Mouse (Mus musculus): ENCODE data around the gene Hectd4. TPM values are rescaled to one million over a fixed set of nuclear protein-coding genes. Genes with fewer than 3 reads are reported as not detected.

The Hectd4 gene
- polyA plus RNA-seq, 1 experiment from 2014 or later = 18.1 TPM

DNA sequence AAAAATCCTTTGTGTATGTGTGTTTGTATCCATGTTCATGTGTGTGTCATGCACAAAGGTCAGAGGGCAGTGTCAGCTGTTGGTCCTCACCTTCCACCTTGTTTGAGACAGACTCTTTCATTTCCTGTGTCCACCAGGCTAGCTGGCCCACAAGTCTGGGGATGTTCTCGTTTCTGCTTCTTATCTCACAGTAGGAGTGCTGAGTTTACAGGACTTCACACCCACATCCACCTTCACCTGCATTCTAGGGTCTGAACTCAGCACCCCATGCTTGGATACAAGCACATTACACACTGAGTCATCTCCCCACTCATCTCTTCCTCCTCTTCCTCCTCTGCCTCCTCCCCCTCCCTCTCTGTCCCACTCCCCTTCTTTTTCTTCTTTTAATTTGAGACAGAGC is 22.2 kb downstream of the Hectd4 start:
- Histone ChIP-seq H3K9me3 (no peaks in the 10 kb centered on the region), H3K9ac (replicated peaks) (no peak overlapping the region), H3K4me3 (no peak overlapping the region), H3K36me3 (no peaks in the 10 kb centered on the region), H3K27me3 (no peaks in the 10 kb centered on the region), H3K4me1 (peaks cover 17% of the 10 kb centered on the region), H3K4me2 (replicated peaks) (no peak overlapping the region), H3K27ac (replicated peaks) (no peak overlapping the region)
- no peak for ATAC-seq (replicated peaks)
- 70% methylated on average over 1 of the region's 1 CpGs for WGBS

DNA sequence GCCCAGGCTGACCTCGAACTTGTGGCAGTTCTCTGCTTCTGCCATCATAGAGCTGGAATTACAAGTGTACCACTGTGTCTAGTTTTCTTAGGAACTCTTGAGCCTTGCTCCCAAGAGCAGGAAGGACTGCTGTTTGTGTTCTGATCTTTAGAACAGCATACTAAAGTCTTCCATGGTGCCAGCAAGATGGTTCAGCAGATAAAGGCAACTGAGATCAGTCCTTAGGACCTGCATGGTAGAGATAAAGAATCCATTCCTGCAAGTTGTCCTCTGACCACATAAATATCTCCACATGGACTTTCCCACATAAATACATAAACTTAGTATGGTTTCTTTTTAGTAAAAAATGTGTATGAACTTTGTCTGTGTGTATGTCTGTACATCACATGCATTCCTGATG is 22.7 kb downstream of the Hectd4 start:
- WGBS = 97% methylated on average over 1 of the region's 1 CpGs
- Histone ChIP-seq H3K4me1 (peaks cover 17% of the 10 kb centered on the region), H3K27me3 (no peaks in the 10 kb centered on the region), H3K9ac (replicated peaks) (no peak overlapping the region), H3K4me2 (replicated peaks) (no peak overlapping the region), H3K9me3 (no peaks in the 10 kb centered on the region), H3K36me3 (no peaks in the 10 kb centered on the region), H3K27ac (replicated peaks) (no peak overlapping the region), H3K4me3 (no peak overlapping the region)
- ATAC-seq (replicated peaks) = no peak

DNA sequence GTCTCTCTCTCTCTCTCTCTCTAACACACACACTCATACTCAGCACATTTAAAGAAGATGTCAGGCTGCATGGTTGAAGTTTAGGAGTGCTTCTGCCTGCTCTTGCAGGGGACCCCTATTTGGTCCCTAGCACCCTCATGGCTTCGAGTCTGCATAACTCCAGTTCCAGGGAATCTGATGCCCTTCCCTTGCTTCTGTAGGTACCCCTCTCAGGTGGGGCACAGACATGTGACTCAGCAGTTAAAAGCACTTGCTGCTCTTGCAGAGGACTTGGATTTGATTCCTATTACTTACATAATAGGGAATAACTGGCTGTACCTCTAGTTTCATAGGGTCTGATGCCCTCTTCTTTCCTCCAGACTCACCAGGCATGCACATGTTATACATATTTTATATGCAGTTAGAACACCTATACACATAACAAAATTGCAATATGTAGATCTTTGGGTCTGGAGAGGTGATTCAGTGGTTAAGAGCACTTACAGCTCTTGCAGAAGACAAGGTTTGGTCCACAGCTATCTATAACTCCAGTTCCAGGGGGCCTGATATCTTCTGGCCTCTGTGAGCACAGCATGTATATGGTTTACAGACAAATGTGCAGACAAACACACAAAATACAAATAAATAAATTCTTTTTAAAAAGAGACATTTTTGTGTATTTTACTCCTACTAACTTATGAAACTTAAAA is 23.8 kb downstream of the Hectd4 start:
- ATAC-seq (replicated peaks) = no peak
- no peaks in the 10 kb centered on the region for H3K36me3 ChIP-seq
- peaks cover 14% of the 10 kb centered on the region for H3K4me1 ChIP-seq
- H3K4me2 ChIP-seq (replicated peaks) = no peak overlapping the region
- H3K9me3 ChIP-seq = no peaks in the 10 kb centered on the region
- H3K4me3 ChIP-seq = no peak overlapping the region
- H3K27ac ChIP-seq (replicated peaks) = no peak overlapping the region
- H3K27me3 ChIP-seq = no peaks in the 10 kb centered on the region
- 90% methylated on average over 1 of the region's 1 CpGs for WGBS
- no peak overlapping the region for H3K9ac ChIP-seq (replicated peaks)

DNA sequence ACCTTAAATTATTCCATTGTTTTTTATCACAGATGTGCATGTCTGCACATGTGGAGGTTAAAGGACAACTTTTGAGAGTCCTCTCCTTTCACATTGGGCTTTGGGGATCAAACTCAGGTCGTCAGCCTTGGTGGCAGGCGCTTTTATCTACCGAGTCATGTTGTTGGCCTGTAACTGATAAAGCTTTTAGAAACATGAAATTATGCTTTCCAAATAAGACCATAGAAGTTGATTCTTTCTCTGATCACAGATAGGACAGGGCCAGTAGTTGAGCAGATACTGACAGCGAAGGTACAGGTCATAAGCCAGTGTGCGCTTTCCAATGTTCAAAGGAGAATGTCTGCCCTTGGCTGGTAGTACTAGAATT is 24.3 kb downstream of the Hectd4 start:
- H3K27ac ChIP-seq (replicated peaks) = no peak overlapping the region
- no peak overlapping the region for H3K4me3 ChIP-seq
- peaks cover 11% of the 10 kb centered on the region; the same call in 1 of the 2 replicates for H3K4me1 ChIP-seq
- H3K9ac ChIP-seq (replicated peaks) = no peak overlapping the region
- H3K27me3 ChIP-seq = no peaks in the 10 kb centered on the region
- no peaks in the 10 kb centered on the region for H3K9me3 ChIP-seq
- ATAC-seq (replicated peaks) = no peak
- H3K36me3 ChIP-seq = no peaks in the 10 kb centered on the region
- no peak overlapping the region for H3K4me2 ChIP-seq (replicated peaks)
- WGBS = 96% methylated on average over 5 of the region's 5 CpGs

DNA sequence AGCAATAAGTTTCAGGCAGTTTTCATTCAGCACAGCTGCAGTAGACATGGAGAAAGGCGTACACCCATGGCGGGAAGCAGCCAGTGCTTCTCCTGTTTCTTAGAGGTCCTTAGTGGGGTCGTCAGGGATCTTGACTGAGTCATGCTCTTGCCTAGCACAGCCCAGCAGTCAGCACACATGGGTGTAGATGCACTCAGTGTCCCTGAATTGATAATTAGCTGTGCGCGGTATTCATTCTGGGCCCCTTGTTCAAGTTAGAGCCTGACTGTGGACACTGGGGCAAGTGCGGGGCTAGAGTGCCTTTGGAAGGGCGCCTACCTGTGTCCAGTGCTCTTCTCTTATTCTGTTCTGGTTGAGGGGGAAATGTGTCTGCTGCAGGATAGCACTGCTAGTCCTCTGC is 25.2 kb downstream of the Hectd4 start:
- no peak overlapping the region for H3K4me3 ChIP-seq
- no peaks in the 10 kb centered on the region for H3K9me3 ChIP-seq
- no peak overlapping the region for H3K27ac ChIP-seq (replicated peaks)
- H3K27me3 ChIP-seq = no peaks in the 10 kb centered on the region
- H3K9ac ChIP-seq (replicated peaks) = no peak overlapping the region
- no peaks in the 10 kb centered on the region for H3K36me3 ChIP-seq
- no peak overlapping the region for H3K4me2 ChIP-seq (replicated peaks)
- 87% methylated on average over 7 of the region's 7 CpGs for WGBS
- ATAC-seq (replicated peaks) = no peak
- H3K4me1 ChIP-seq = peaks cover 5% of the 10 kb centered on the region; the same call in 1 of the 2 replicates

DNA sequence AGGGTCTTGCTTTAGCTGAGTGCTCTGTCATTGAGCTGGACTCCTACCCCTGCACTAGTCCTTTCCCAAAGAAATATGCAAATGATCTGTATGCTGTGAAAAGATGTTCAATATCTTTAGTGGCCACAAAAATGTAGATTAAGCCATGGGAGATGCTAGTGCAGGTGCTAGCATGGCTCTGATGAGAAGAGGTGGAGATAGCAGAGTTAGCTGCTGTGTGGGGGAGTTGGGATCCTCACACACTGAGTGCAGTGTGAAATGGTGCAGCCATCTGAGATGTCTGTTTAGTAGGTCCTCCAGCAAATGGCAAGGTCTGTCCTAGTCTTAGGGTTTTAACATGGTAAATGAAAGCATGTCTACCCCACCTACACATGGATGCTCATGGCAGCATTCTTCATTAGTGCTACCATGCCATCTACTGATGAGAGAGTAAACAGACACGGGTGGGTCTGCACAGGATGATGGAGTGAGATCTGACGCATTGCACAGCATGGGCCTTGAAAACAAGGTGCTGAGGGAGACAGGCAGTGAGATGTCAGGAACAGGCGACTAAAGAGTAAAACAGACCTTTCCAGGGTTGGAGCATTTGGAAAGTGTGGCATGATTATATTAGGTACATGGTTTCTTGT is 28.9 kb downstream of the Hectd4 start:
- no peak overlapping the region for H3K4me3 ChIP-seq
- peaks cover 5% of the 10 kb centered on the region; the same call in 1 of the 2 replicates for H3K4me1 ChIP-seq
- H3K27me3 ChIP-seq = no peaks in the 10 kb centered on the region
- no peak for ATAC-seq (replicated peaks)
- H3K36me3 ChIP-seq = peaks cover 1% of the 10 kb centered on the region; the same call in 1 of the 2 replicates
- H3K9ac ChIP-seq (replicated peaks) = no peak overlapping the region
- H3K4me2 ChIP-seq (replicated peaks) = no peak overlapping the region
- H3K27ac ChIP-seq (replicated peaks) = no peak overlapping the region
- no peaks in the 10 kb centered on the region for H3K9me3 ChIP-seq
- WGBS = 80% methylated on average over 3 of the region's 3 CpGs

DNA sequence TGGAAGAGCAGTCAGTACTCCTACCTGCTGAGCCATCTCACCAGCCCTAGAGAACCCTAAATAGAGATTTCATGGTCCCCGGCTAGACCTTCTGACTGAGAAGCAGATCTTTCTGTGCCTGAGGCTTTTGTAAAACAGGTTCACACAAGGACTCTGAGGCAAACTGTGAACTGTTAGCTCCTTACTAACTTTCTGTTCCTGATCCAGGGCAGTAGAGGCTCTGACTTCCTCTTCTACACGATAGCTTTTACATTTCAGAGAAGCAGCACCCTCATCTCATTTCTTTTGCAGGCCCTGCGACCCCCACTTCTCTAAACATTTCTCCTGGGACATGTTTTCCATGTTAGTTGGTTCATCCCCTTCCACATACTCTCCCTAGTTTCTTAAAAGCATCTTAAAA is 29.7 kb downstream of the Hectd4 start:
- no peak overlapping the region for H3K9ac ChIP-seq (replicated peaks)
- no peaks in the 10 kb centered on the region for H3K9me3 ChIP-seq
- H3K4me1 ChIP-seq = peaks cover 5% of the 10 kb centered on the region; the same call in 1 of the 2 replicates
- H3K4me3 ChIP-seq = no peak overlapping the region
- H3K36me3 ChIP-seq = peaks cover 9% of the 10 kb centered on the region
- ATAC-seq (replicated peaks) = no peak
- H3K27me3 ChIP-seq = no peaks in the 10 kb centered on the region
- 88% methylated on average over 3 of the region's 3 CpGs for whole genome bisulfite sequencing
- H3K27ac ChIP-seq (replicated peaks) = no peak overlapping the region
- H3K4me2 ChIP-seq (replicated peaks) = no peak overlapping the region

DNA sequence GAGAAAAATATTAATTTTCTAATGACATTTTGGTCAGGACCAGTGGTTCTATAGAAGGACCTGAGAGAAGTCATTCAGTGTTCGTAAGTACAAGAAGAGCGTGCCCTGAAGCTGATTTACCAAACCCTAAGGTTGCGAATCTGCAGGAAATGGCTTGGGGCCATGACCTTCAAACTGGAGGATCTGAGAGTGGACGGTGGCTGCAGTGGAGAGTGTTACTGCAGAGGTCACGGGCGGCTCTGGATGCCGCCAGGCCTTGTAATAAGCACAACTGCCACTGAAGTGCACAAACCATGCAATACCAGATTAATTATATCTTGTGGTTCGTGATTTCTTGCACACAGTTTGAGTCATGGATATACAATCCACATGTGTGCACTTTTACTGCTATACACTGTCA is 31.8 kb downstream of the Hectd4 start:
- Histone ChIP-seq H3K4me1 (no peaks in the 10 kb centered on the region), H3K27ac (replicated peaks) (no peak overlapping the region), H3K36me3 (peaks cover 21% of the 10 kb centered on the region), H3K4me3 (no peak overlapping the region), H3K9me3 (no peaks in the 10 kb centered on the region), H3K27me3 (no peaks in the 10 kb centered on the region), H3K9ac (replicated peaks) (no peak overlapping the region), H3K4me2 (replicated peaks) (no peak overlapping the region)
- 90% methylated on average over 8 of the region's 8 CpGs for WGBS
- ATAC-seq (replicated peaks) = no peak

DNA sequence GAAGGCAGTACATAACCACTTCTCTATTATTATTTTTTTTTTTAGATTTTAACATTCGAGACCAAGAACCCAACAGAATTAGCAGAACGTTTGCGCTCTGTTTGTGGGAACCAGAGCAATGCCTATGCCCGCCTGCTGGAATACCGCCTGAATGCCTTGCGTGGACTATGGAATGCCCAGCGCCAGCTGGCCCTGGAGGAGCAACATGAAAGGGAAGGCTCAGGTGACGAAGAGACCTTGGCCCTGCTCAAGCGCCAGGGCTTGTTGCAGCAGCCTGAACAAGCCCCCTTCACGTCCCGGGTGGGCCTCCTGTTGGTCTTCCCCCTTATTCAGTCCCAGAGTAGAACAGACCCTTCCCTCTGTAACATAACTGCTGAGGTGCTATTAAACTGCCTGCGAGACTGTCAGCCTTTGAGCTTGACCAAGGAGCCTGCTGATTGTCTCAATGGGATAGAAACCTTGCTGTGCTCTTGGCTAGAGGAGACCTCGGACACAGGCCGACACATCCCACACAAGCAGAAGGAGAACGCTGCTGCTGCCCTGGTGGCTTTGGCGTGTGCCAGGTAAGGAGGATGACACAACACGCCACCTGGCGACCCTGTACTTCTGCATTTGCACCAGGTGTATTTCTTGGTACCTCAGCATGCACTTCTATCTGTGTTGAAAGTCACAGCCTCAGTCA is 33.9 kb downstream of the Hectd4 start:
- no peaks in the 10 kb centered on the region for H3K9me3 ChIP-seq
- no peaks in the 10 kb centered on the region for H3K4me1 ChIP-seq
- peaks cover 27% of the 10 kb centered on the region for H3K36me3 ChIP-seq
- no peak for ATAC-seq (replicated peaks)
- H3K4me3 ChIP-seq = no peak overlapping the region
- no peak overlapping the region for H3K9ac ChIP-seq (replicated peaks)
- H3K27me3 ChIP-seq = no peaks in the 10 kb centered on the region
- no peak overlapping the region for H3K4me2 ChIP-seq (replicated peaks)
- no peak overlapping the region for H3K27ac ChIP-seq (replicated peaks)
- WGBS = 89% methylated on average over 18 of the region's 18 CpGs

DNA sequence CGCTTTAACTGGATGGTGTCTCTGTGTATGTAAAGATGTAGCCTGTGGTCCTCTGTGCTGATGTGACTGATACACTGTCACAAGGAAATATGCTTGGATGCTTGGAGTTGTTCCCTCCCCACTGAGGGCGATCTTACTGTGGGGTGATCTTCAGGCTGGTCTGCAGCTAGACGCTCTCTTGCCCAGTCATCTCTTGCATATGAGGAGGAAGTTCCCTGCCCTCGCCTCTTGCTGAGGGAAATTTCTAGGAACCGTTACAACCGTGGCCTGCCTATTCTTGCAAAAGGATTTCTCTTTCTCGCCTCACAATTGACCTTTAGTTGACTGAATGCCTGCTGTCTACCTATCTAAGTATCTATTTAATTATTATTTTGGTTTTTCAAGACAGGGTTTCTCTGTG is 35.0 kb downstream of the Hectd4 start:
- WGBS = 87% methylated on average over 7 of the region's 7 CpGs
- H3K27me3 ChIP-seq = no peaks in the 10 kb centered on the region
- no peak for ATAC-seq (replicated peaks)

DNA sequence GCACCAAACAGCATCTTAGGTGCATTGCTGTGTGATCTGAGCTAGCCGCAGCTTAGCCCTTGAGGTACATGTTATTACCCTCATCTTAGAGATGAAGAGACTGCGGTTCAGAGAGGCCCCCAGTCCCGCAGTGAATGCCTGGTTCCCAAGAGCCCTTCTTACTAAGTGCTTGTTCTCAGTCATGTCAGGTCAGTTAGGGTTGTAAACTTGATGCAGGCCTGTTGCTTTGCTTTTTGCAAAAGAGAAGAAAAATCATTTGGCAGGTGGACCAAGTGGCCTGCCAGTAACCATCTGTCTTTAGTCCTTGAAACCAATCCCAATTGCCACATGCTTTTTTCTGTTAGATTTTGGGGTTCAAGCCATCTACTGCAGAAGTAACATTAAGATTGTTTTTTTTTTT is 41.8 kb downstream of the Hectd4 start:
- Histone ChIP-seq H3K4me3 (no peak overlapping the region), H3K27me3 (no peaks in the 10 kb centered on the region), H3K36me3 (peaks cover 46% of the 10 kb centered on the region), H3K4me2 (replicated peaks) (no peak overlapping the region), H3K9ac (replicated peaks) (no peak overlapping the region), H3K27ac (replicated peaks) (no peak overlapping the region), H3K9me3 (no peaks in the 10 kb centered on the region), H3K4me1 (no peaks in the 10 kb centered on the region)
- no peak for ATAC-seq (replicated peaks)
- 95% methylated on average over 3 of the region's 3 CpGs for WGBS

More for the DNA sequence above, 35.0 kb downstream of the Hectd4 start:
- H3K9me3 ChIP-seq = no peaks in the 10 kb centered on the region
- no peak overlapping the region for H3K9ac ChIP-seq (replicated peaks)
- no peak overlapping the region for H3K4me3 ChIP-seq
- no peak overlapping the region for H3K4me2 ChIP-seq (replicated peaks)
- no peaks in the 10 kb centered on the region for H3K4me1 ChIP-seq
- no peak overlapping the region for H3K27ac ChIP-seq (replicated peaks)
- H3K36me3 ChIP-seq = peaks cover 33% of the 10 kb centered on the region

DNA sequence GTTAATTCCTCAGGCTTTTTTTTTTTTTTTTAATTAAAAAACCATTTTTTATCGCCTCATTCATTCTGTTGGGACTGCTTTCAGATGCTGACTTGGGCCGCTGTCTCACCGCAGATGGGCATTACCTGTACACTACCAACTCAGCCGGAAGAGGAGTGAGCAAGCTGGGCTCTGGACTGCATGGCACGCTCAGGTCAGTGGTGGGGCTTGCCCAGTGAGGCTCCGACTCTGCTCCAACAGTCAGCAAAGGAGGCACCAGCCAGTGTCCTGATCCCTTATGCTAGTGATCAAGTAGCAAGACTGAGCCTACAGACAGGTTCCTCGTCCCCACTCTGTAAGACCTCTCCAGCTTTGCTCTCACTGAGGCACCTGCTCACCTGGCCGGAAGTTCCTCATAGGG is 42.4 kb downstream of the Hectd4 start:
- Histone ChIP-seq H3K27me3 (no peaks in the 10 kb centered on the region), H3K36me3 (peaks cover 44% of the 10 kb centered on the region), H3K9me3 (no peaks in the 10 kb centered on the region), H3K27ac (replicated peaks) (no peak overlapping the region), H3K4me2 (replicated peaks) (no peak overlapping the region), H3K4me3 (no peak overlapping the region), H3K4me1 (no peaks in the 10 kb centered on the region), H3K9ac (replicated peaks) (no peak overlapping the region)
- ATAC-seq (replicated peaks) = no peak
- 96% methylated on average over 8 of the region's 8 CpGs for WGBS

All from forebrain, embryonic 15.5 days (tissue).